Mouse (Mus musculus): Measurements from ENCODE around the gene Unc13a. TPM values are rescaled to one million over a fixed set of nuclear protein-coding genes. Genes with fewer than 3 reads are reported as not detected.
A peak's percentile ranks its signal among the peaks of the same experiment; 100 is the strongest.

Unc13a gene
- total RNA-seq, 2 experiments from 2014 or later = 278 to 328 TPM

- DNase-seq (ENCODE audit: low spot score in 2 of 2) = no peak
- intact Hi-C loops (cut with DNase I) = no loop called here
Observed at GRCm38 (mm10) chr8:71668220-71668975, 3.2 kb downstream of the Unc13a start.

- DNase-seq (ENCODE audit: low spot score in 2 of 2) = no peak
- intact Hi-C loops (cut with DNase I) = no loop called here
Observed at GRCm38 (mm10) chr8:71667256-71667655, 4.3 kb downstream of the Unc13a start.

- no peak for DNase-seq (ENCODE audit: low spot score in 2 of 2)
- intact Hi-C loops (cut with DNase I) = no loop called here
Observed at GRCm38 (mm10) chr8:71666855-71667254, 4.7 kb downstream of the Unc13a start.

GRCm38 (mm10) chr8:71665331-71666130, 6.0 kb downstream of the Unc13a start:
- intact Hi-C loops (cut with DNase I) = no loop called here
- no peak for DNase-seq (ENCODE audit: low spot score in 2 of 2)

DNA sequence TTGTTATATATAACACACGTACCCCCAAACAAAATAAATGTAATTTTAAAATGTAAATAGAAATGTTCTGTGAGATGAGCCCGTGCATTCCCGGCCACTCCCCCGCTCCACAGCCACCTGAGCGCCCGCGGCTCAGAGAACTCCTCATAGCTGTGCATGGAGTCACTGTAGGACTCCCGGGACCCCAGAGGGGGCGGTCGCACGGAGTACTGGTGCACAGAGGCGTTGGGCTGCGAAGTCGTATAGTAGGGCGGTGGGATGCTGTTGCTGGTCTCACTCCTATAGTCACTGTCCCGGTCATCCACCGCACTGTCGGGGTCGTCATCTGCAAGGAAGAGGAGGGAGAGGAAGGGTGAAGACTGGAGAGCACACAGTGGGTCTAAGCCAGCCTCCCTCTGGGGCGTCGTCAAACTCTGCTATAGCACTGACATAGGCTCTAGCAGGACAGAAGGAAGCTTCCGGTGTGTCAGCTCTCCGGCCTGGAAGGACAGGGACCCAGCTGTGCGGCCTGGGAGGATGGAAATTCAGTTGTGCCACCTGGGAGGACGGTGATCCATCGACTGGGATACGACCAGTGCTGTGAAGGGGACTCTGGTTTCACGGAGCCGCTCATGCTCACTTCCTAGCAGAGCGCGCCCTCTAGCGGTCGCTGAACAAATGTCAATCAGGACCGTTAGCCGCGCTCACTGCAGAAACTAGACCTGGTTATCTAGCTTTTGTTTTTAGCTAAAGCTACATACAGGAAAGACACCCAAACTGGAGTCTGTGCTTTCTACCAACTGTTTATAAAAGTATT, 11.0 kb downstream of the Unc13a start:
- intact Hi-C loops (cut with DNase I) = loop anchor here (2.0 to 5.0 kb wide), 3 partner anchors 48 to 100 kb away; partner anchors contain the start of genes Colgalt1 and Fam129c
- peak; percentile 77 to 82 for DNase-seq (ENCODE audit: low spot score in 2 of 2)

- intact Hi-C loops (cut with DNase I) = loop anchor here (2.0 to 5.0 kb wide), 3 partner anchors 47 to 99 kb away; partner anchors contain the start of genes Colgalt1 and Fam129c
- no peak for DNase-seq (ENCODE audit: low spot score in 2 of 2)
Observed at GRCm38 (mm10) chr8:71659751-71660150, 11.8 kb downstream of the Unc13a start.

- intact Hi-C loops (cut with DNase I) = no loop called here
- no peak for DNase-seq (ENCODE audit: low spot score in 2 of 2)
Observed at GRCm38 (mm10) chr8:71658515-71659049, 13.0 kb downstream of the Unc13a start.

DNA sequence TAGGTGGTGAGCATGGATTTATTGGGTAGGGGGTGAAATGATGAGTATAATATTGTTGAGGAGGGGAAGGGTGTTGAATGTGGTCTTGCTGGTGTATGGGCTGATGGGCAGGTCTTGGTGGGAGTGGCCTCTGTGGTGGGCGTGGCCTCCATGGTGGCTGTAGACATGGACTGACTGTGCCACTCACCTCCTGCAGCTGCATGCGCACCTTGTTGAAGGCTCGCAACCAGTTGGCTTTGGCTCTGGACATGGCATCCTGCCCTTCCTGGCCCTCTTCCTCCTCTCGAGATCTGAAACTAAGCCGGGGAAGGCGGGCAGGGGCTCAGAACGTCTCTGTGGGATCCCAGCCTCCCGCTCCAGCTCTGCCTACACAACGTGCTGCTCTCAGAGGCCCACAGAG, 13.7 kb downstream of the Unc13a start:
- no peak for DNase-seq (ENCODE audit: low spot score in 2 of 2)
- intact Hi-C loops (cut with DNase I) = no loop called here

DNA sequence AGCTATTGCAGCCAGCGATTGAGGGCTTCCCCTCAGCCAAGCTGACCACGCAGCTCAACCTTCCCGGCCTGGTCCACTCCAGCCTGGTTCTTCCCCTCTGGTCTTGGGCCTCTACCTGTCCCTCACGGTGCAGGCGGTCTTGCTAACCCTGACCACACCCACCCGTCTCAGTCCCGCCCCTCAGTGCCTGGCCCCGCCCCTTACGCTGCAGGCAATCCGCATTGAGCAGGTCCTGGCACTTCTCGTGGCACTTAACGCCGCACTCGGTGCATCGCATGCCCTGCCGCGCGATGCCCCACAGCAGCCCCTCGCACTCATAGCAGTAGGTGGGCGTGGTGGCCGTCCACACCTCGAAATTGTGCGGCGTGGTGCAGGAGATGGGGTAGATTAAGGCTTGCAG, 17.0 kb downstream of the Unc13a start:
- intact Hi-C loops (cut with DNase I) = no loop called here
- no peak for DNase-seq (ENCODE audit: low spot score in 2 of 2)

DNA sequence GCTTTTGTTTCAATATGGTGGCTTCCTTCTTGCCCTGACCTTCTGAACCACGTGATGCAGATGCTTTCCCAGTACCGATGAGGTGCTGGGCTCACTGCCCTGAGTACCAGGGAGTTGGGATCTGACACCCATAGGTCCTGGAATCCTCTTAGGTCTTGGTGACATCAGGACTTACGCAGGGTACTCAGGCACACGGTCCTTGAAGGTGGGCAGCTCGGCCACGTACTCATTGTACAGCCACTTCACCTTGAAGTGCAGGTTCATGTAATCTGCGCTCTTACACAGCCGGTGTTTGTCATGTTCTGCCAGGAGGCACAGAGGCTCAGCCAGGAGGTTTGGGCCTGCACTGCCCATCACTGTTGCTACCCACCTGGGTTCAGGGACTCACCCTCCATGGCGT, 26.0 kb downstream of the Unc13a start:
- no peak for DNase-seq (ENCODE audit: low spot score in 2 of 2)
- intact Hi-C loops (cut with DNase I) = no loop called here

DNA sequence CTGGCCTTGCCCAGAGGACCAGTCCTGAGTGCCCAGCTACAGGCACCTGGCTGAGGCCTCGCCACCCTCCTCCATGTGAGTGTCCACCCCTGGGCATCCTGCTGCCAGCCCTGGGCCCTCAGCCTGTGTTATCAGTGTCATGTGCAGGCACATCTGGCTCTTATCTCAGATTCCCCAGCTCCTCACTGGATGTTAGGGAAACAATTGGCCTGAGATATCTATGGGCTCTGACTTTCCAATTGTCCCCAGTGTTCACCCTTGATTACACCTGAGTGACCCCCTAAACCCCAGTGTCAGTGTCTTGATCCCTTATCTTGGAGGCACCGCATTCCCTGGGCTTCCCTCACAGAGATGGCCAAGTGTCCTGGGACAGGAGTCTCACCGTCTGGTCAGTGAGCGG, 32.2 kb downstream of the Unc13a start:
- intact Hi-C loops (cut with DNase I) = no loop called here
- no peak for DNase-seq (ENCODE audit: low spot score in 2 of 2)

DNA sequence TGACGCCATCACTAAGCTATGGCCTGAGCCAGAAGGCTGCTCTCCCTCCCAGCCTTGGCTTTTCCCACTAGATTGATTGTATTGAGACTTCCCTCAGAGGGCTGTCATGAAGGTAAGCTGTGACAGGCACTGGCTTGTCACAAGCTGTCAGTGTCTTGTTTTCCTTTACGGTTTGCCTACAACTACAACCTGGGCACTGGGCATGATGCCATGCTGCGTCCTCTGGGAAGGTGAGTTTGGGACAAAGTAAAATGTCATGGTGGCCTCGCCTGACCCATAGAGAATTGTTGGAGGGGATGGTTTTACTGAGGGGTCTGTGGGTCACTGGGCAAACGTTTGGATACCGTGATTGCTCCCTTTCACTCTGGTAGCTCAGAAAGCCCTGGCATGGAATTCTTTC, 33.2 kb downstream of the Unc13a start:
- intact Hi-C loops (cut with DNase I) = no loop called here
- DNase-seq (ENCODE audit: low spot score in 2 of 2) = no peak

GRCm38 (mm10) chr8:71637149-71638095, 34.1 kb downstream of the Unc13a start:
- intact Hi-C loops (cut with DNase I) = no loop called here
- DNase-seq (ENCODE audit: low spot score in 2 of 2) = no peak

- intact Hi-C loops (cut with DNase I) = no loop called here
Observed at GRCm38 (mm10) chr8:71633981-71634667, 37.4 kb downstream of the Unc13a start.

DNA sequence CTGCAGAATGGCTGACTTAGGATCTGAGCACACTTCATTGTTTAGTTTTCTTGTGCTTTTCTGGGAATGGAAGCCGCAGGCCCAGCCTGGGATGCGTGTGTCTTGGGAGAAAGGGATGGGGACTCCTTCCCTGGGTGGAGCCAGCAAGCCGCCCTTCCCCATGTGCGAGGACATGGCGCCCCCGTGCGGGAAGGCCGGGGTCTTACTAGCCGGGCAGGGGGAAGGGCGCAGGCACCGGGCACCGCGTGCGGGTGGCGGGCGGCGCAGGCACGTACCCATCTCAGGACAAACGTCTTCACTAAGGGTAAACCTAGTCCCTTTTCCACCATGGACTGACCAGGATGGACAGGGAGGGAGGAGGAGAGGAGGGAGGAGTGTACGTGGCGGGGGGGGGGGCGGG, 38.4 kb downstream of the Unc13a start:
- DNase-seq (ENCODE audit: low spot score in 2 of 2) = no peak
- intact Hi-C loops (cut with DNase I) = no loop called here

More at GRCm38 (mm10) chr8:71633981-71634667, 37.4 kb downstream of the Unc13a start:
- DNase-seq (ENCODE audit: low spot score in 2 of 2) = no peak

DNA sequence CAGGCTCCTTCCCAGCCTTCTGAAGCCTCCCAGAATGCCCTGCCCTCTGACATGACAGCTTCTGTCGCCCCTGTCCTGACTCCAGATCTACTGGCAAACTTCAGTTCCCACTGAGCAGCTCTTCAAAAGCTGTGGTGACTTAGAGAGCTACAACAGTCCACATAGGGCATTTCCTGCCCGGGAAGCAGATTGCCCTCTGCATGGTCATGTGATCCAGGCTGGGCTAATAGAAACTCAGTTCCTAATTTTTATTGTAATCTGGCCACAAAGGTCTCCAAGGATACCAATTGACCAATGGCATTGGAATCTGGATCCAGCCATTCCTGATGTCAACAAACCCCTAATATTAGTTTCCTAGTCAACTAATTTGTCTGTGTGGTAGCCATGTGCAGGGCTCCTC, 39.7 kb downstream of the Unc13a start:
- intact Hi-C loops (cut with DNase I) = no loop called here
- no peak for DNase-seq (ENCODE audit: low spot score in 2 of 2)

DNA sequence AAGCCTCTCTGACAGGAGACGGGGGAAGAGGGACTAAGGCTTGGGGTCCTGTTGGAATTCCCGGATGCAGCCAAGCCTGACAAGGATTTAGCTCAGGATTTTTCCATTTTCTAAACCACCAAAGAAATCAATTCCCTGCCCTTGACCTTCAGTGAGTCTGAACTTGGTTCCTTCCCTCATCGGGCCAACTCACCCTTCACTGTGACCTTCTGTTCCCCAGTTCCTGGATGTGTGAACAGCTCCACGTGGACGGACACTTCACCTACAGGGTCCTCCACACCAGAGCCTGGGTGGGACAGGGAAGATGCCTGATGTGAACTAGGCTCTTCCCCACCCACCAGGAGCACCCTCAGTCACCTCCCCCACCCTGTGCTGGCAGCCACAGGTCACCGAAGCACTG, 40.8 kb downstream of the Unc13a start:
- DNase-seq (ENCODE audit: low spot score in 2 of 2) = no peak
- intact Hi-C loops (cut with DNase I) = no loop called here

DNA sequence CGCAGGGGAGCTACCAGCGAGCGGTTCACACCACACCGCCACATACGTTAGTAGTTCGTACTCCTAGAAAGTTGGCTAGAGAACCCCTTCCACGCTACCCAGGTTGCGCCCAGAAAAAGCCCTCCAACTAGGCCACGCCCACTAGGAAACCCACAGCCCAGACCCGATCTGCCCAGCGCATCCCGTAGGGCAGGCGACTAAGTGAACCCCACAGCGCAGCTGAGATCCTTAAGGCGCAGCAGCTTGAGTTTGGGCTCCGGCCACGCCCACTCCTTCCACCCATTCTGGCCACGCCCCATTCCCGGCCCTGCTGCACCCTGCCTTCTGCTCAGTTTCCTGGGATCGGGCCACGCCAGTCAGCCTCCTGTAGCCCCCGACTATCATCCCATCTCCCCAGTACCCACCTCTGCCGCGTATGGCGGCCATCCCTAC, 41.8 kb downstream of the Unc13a start:
- intact Hi-C loops (cut with DNase I) = no loop called here
- no peak for DNase-seq (ENCODE audit: low spot score in 2 of 2)

Data from left cerebral cortex, postnatal 36 days (tissue).